ENCODE assay signal across 16 mouse cellular contexts in genomic region chr3:18714968-18715630, GRCm38 (mm10).
DNase-seq lines count a peak whose midpoint lies in the region; ATAC-seq and TF ChIP-seq lines count a peak whose summit lies in the region.
"Had no signal": no experiment of that assay in that cellular context is flagged by ENCODE, and none has a peak within 500 bp of the region (broad histone marks: within the 10 kb centered on the region; RNA-seq: fewer than 3 reads in every experiment).

No protein-coding gene starts in this region.

- H3K9me3 ChIP-seq in forebrain, embryonic 14.5 days (replicated peaks; ENCODE audit: control insufficient read depth, low read length), result no peaks in the 10 kb centered on the region
- no peaks in the 10 kb centered on the region for H3K9me3 ChIP-seq in forebrain, embryonic 10.5 days
- H3K9me3 ChIP-seq in lung, embryonic 14.5 days (ENCODE audit: low read depth, low read length), result no peaks in the 10 kb centered on the region
- no peaks in the 10 kb centered on the region for H3K9me3 ChIP-seq in midbrain, postnatal 0 days (ENCODE audit: low read length)
- no peaks in the 10 kb centered on the region for H3K9me3 ChIP-seq in midbrain, embryonic 15.5 days
- no peaks in the 10 kb centered on the region for H3K9me3 ChIP-seq in forebrain, postnatal 0 days (ENCODE audit: low read length)
- H3K9me3 ChIP-seq: embryonic facial prominence, embryonic 12.5 days; heart, embryonic 10.5 days; hindbrain, embryonic 12.5 days had no signal

- no peak overlapping the region for H3K4me2 ChIP-seq in forebrain, embryonic 14.5 days (ENCODE audit: low read length)
- no peak overlapping the region for H3K4me2 ChIP-seq in lung, embryonic 14.5 days
- H3K4me2 ChIP-seq in midbrain, postnatal 0 days (ENCODE audit: low read depth, low read length, poor library complexity, severe bottlenecking), result no peak overlapping the region
- no peak overlapping the region for H3K4me2 ChIP-seq in midbrain, embryonic 15.5 days
- no peak overlapping the region for H3K4me2 ChIP-seq in forebrain, postnatal 0 days (ENCODE audit: low read depth)
- H3K4me2 ChIP-seq: embryonic facial prominence, embryonic 12.5 days; hindbrain, embryonic 12.5 days had no signal

- peak; percentile 82 for ATAC-seq in forebrain, embryonic 14.5 days
- no peak for ATAC-seq in lung, embryonic 14.5 days (ENCODE audit: insufficient read depth)
- no peak for ATAC-seq in midbrain, postnatal 0 days (ENCODE audit: low FRiP score)
- ATAC-seq in midbrain, embryonic 15.5 days (replicated peaks), result no peak
- peak; percentile 88 for ATAC-seq in forebrain, postnatal 0 days
- ATAC-seq: activated CD4-positive, CD25-positive, alpha-beta regulatory T cell, adult 4 months; inflammation-experienced regulatory T-cells, adult 6 months; Patski had no signal

- H3K9ac ChIP-seq in forebrain, embryonic 14.5 days (ENCODE audit: low read length), result no peak overlapping the region
- no peak overlapping the region for H3K9ac ChIP-seq in lung, embryonic 14.5 days
- H3K9ac ChIP-seq in midbrain, postnatal 0 days (replicated peaks; ENCODE audit: low read length, poor library complexity, severe bottlenecking), result no peak overlapping the region
- H3K9ac ChIP-seq in midbrain, embryonic 15.5 days, result no peak overlapping the region
- H3K9ac ChIP-seq in forebrain, postnatal 0 days, result no peak overlapping the region
- H3K9ac ChIP-seq: embryonic facial prominence, embryonic 12.5 days; hindbrain, embryonic 12.5 days had no signal

- no peak for TF ChIP-seq CTCF in lung, embryonic 14.5 days (IDR thresholded peaks at IDR 0.05; ENCODE audit: low read depth)
- TF ChIP-seq CTCF in midbrain, postnatal 0 days (IDR thresholded peaks at IDR 0.05), result no peak
- no peak for TF ChIP-seq CTCF in forebrain, postnatal 0 days (IDR thresholded peaks at IDR 0.05; ENCODE audit: low read depth)

- H3K27me3 ChIP-seq in forebrain, embryonic 14.5 days (replicated peaks; ENCODE audit: control insufficient read depth, insufficient read depth, low read length), result no peaks in the 10 kb centered on the region
- H3K27me3 ChIP-seq in forebrain, embryonic 10.5 days (ENCODE audit: poor library complexity, severe bottlenecking), result no peaks in the 10 kb centered on the region
- H3K27me3 ChIP-seq in lung, embryonic 14.5 days (ENCODE audit: insufficient read depth, low read length), result no peaks in the 10 kb centered on the region
- H3K27me3 ChIP-seq in midbrain, postnatal 0 days (ENCODE audit: insufficient read depth, low read length), result no peaks in the 10 kb centered on the region
- no peaks in the 10 kb centered on the region for H3K27me3 ChIP-seq in midbrain, embryonic 15.5 days (replicated peaks)
- no peaks in the 10 kb centered on the region for H3K27me3 ChIP-seq in forebrain, postnatal 0 days (ENCODE audit: insufficient read depth, low read length)
- H3K27me3 ChIP-seq: CH12.LX; embryonic facial prominence, embryonic 12.5 days; hindbrain, embryonic 12.5 days had no signal

- no peak overlapping the region for H3K27ac ChIP-seq in forebrain, embryonic 14.5 days (ENCODE audit: low read depth, low read length)
- H3K27ac ChIP-seq in forebrain, embryonic 10.5 days, result no peak overlapping the region
- no peak overlapping the region for H3K27ac ChIP-seq in lung, embryonic 14.5 days (ENCODE audit: low read depth)
- H3K27ac ChIP-seq in midbrain, postnatal 0 days (ENCODE audit: low read depth, low read length), result no peak overlapping the region
- H3K27ac ChIP-seq in midbrain, embryonic 15.5 days, result no peak overlapping the region
- no peak overlapping the region for H3K27ac ChIP-seq in forebrain, postnatal 0 days (ENCODE audit: low read depth, low read length)
- H3K27ac ChIP-seq: embryonic facial prominence, embryonic 12.5 days; heart, embryonic 10.5 days; hindbrain, embryonic 12.5 days had no signal

- H3K4me1 ChIP-seq in forebrain, embryonic 14.5 days (ENCODE audit: control insufficient read depth, insufficient read depth, low read length), result no peaks in the 10 kb centered on the region
- H3K4me1 ChIP-seq in forebrain, embryonic 10.5 days, result no peaks in the 10 kb centered on the region
- H3K4me1 ChIP-seq in lung, embryonic 14.5 days (ENCODE audit: insufficient read depth), result no peaks in the 10 kb centered on the region
- no peaks in the 10 kb centered on the region for H3K4me1 ChIP-seq in midbrain, postnatal 0 days (ENCODE audit: insufficient read depth, low read length)
- no peaks in the 10 kb centered on the region for H3K4me1 ChIP-seq in midbrain, embryonic 15.5 days
- no peaks in the 10 kb centered on the region for H3K4me1 ChIP-seq in forebrain, postnatal 0 days (ENCODE audit: insufficient read depth)
- H3K4me1 ChIP-seq: embryonic facial prominence, embryonic 12.5 days; heart, embryonic 10.5 days; hindbrain, embryonic 12.5 days had no signal

- H3K4me3 ChIP-seq in forebrain, embryonic 14.5 days (ENCODE audit: low read depth, low read length), result no peak overlapping the region
- no peak overlapping the region for H3K4me3 ChIP-seq in forebrain, embryonic 10.5 days
- H3K4me3 ChIP-seq in lung, embryonic 14.5 days (ENCODE audit: low read depth, low read length), result no peak overlapping the region
- H3K4me3 ChIP-seq in midbrain, postnatal 0 days (ENCODE audit: low read depth, low read length), result no peak overlapping the region
- H3K4me3 ChIP-seq in midbrain, embryonic 15.5 days, result no peak overlapping the region
- no peak overlapping the region for H3K4me3 ChIP-seq in forebrain, postnatal 0 days (ENCODE audit: low read depth, low read length)
- H3K4me3 ChIP-seq: embryonic facial prominence, embryonic 12.5 days; heart, embryonic 10.5 days; hindbrain, embryonic 12.5 days had no signal

- 65% methylated on average over 9 of the region's 9 CpGs for WGBS in forebrain, embryonic 14.5 days
- 96% methylated on average over 9 of the region's 9 CpGs for WGBS in forebrain, embryonic 10.5 days
- 88% methylated on average over 9 of the region's 9 CpGs for WGBS in lung, embryonic 14.5 days
- WGBS in midbrain, postnatal 0 days, result 95% methylated on average over 9 of the region's 9 CpGs
- WGBS in midbrain, embryonic 15.5 days, result 94% methylated on average over 9 of the region's 9 CpGs
- WGBS in forebrain, postnatal 0 days, result 53% methylated on average over 9 of the region's 9 CpGs

- H3K36me3 ChIP-seq in forebrain, embryonic 14.5 days (ENCODE audit: control insufficient read depth, insufficient read depth, low read length), result no peaks in the 10 kb centered on the region
- H3K36me3 ChIP-seq in forebrain, embryonic 10.5 days (replicated peaks), result no peaks in the 10 kb centered on the region
- no peaks in the 10 kb centered on the region for H3K36me3 ChIP-seq in lung, embryonic 14.5 days (ENCODE audit: insufficient read depth)
- no peaks in the 10 kb centered on the region for H3K36me3 ChIP-seq in midbrain, postnatal 0 days (ENCODE audit: insufficient read depth, low read length)
- H3K36me3 ChIP-seq in midbrain, embryonic 15.5 days (replicated peaks), result no peaks in the 10 kb centered on the region
- no peaks in the 10 kb centered on the region for H3K36me3 ChIP-seq in forebrain, postnatal 0 days (ENCODE audit: insufficient read depth)
- H3K36me3 ChIP-seq: embryonic facial prominence, embryonic 12.5 days; heart, embryonic 10.5 days; hindbrain, embryonic 12.5 days had no signal

- DNase-seq in forebrain, embryonic 14.5 days (ENCODE audit: low spot score), result peak; percentile 78
- no peak for DNase-seq in forebrain, embryonic 10.5 days (ENCODE audit: extremely low spot score, low spot score)
- DNase-seq in lung, embryonic 14.5 days, result peak; percentile 34
- no peak for DNase-seq in lung, postnatal 25 days (ENCODE audit: low spot score)
- DNase-seq in midbrain, postnatal 0 days (ENCODE audit: low spot score), result peak; percentile 11
- peak; percentile 58 for DNase-seq in forebrain, postnatal 0 days
- DNase-seq: adrenal gland, postnatal 14 days; gastrocnemius, postnatal 36 days had no signal

Comparison
In these comparisons a context has a peak if more than half of its experiments do, and no peak if none do; other contexts are left out.
1. DNase-seq: peak in forebrain, embryonic 14.5 days (single experiment), lung, embryonic 14.5 days (single experiment), midbrain, postnatal 0 days (single experiment) and forebrain, postnatal 0 days (single experiment); none in forebrain, embryonic 10.5 days (single experiment) and lung, postnatal 25 days (single experiment).
2. ATAC-seq: peak in forebrain, embryonic 14.5 days (single experiment) and forebrain, postnatal 0 days (single experiment); none in lung, embryonic 14.5 days (single experiment), midbrain, postnatal 0 days (single experiment) and midbrain, embryonic 15.5 days (single experiment).